Mouse (Mus musculus): ENCODE results near the gene Fam81b.
"Not testable (repeated sequence)": the region's sequence is repeated elsewhere in the genome, so short reads cannot be mapped to it uniquely, and the experiment has no call there.

Gene Fam81b

DNA sequence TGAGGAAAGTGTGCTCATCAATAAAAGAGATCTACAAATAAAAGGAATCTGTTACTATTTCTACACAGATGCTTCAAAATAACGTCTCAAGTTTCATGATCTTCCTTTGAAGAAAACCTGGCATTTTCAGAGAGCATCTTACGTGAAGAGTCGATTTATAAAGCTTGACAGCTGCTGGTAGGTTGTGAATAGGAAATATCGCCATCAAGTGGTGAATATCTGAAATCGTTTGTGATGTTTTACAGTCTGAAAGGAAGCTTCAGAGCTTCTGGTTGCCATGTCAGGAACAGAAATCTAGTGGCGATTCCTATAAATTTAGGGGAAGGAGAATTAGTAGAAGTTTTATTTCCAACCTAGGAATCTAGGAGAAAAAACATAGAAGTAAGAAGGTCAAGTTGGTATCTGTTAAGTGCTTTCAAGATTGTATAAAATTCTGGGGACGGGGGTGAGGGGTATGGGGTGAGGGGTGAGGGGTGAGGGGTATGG, at the start of gene Fam81b:
Gene Fam81b (minus strand): TSS at position 436 of the 486 bp plus-strand sequence.
- H3K9me3 ChIP-seq (ENCODE audit: low read length) = no peaks in the 10 kb centered on the region
- H3K4me1 ChIP-seq (replicated peaks; ENCODE audit: low read depth, low read length) = no peaks in the 10 kb centered on the region
- H3K4me3 ChIP-seq (replicated peaks; ENCODE audit: low read length) = no peak within 1 kb of the TSS
- TF ChIP-seq CTCF (conservative IDR thresholded peaks at IDR 0.05; ENCODE audit: low read length) (peak; percentile 54), NANOG (IDR thresholded peaks at IDR 0.05; ENCODE audit: borderline replicate concordance, low read length) (no peak), POU5F1 (IDR thresholded peaks at IDR 0.05; ENCODE audit: borderline replicate concordance, low read length) (no peak)
- H3K27me3 ChIP-seq (ENCODE audit: insufficient read depth, low read length) = no peaks in the 10 kb centered on the region
- H3K36me3 ChIP-seq (ENCODE audit: insufficient read depth, low read length) = no peaks in the 10 kb centered on the region

DNA sequence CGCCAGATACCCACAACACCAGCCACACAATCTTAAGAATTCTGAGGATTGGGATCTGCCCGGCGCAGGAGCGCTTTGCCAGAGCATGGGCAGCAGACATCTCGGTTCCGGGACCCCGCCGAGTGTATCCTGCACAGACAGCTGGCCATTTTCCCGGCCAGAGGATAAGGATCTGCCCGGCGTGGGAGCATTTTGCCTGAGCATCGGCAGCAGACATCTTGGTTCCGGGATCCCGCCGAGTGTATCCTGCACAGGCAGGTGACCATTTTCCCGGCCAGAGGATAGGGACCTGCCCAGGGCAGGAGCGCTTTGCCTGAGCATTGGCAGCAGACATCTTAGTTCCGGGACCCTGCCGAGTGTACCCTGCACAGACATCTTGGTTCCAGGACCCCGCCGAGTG, 41.1 kb upstream of the Fam81b start:
- not testable (repeated sequence) for H3K9me3 ChIP-seq (ENCODE audit: low read length); H3K36me3 ChIP-seq (ENCODE audit: insufficient read depth, low read length); H3K27me3 ChIP-seq (ENCODE audit: insufficient read depth, low read length); H3K4me3 ChIP-seq (replicated peaks; ENCODE audit: low read length); H3K4me1 ChIP-seq (replicated peaks; ENCODE audit: low read depth, low read length)

DNA sequence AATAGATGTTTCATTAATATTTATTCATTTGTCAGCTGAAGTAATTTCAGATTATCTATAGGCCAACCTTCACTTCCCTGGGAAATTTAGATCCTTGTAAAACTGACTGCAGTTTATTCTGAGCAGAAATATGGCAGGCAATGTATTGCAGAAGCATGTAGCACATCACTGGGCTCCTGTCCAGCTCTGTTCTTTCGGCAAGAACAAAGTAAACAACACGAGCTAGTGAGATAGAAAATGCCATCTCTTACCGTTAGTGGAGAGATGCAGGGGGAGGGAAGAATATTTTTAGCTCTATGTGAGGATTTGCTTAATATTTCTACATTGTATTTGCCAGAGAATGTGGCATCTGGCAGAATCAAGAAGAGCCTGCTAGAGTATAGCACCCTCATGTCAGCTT, 13.8 kb upstream of the Fam81b start:
- H3K27me3 ChIP-seq (ENCODE audit: insufficient read depth, low read length) = no peaks in the 10 kb centered on the region
- H3K36me3 ChIP-seq (ENCODE audit: insufficient read depth, low read length) = no peaks in the 10 kb centered on the region
- no peaks in the 10 kb centered on the region for H3K9me3 ChIP-seq (ENCODE audit: low read length)
- H3K4me3 ChIP-seq (replicated peaks; ENCODE audit: low read length) = no peak overlapping the region
- H3K4me1 ChIP-seq (replicated peaks; ENCODE audit: low read depth, low read length) = no peaks in the 10 kb centered on the region
- no peak for TF ChIP-seq POU5F1 (IDR thresholded peaks at IDR 0.05; ENCODE audit: borderline replicate concordance, low read length)
- no peak for TF ChIP-seq NANOG (IDR thresholded peaks at IDR 0.05; ENCODE audit: borderline replicate concordance, low read length)
- TF ChIP-seq CTCF (conservative IDR thresholded peaks at IDR 0.05; ENCODE audit: low read length) = no peak

DNA sequence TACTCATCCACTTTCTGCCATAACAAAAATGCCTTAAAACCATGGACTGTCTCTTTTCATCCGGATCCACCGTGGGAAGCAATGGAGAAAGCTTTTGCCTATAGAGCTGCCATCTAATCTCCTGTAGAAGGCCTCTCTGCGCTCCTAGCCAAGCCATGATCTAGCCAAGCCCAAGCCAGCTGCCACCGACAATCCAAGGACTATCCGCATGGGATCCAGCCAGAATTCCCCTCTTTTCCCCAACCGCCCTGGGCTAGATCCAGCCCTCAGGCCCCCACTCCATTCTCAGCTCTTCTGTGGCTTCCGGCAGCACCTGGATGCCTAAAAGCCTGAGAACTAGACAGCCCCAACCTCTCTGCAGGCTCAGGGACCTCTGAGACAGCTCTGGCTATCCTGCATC, 6.7 kb upstream of the Fam81b start:
- TF ChIP-seq NANOG (IDR thresholded peaks at IDR 0.05; ENCODE audit: borderline replicate concordance, low read length) = no peak
- TF ChIP-seq POU5F1 (IDR thresholded peaks at IDR 0.05; ENCODE audit: borderline replicate concordance, low read length) = no peak
- no peak for TF ChIP-seq CTCF (conservative IDR thresholded peaks at IDR 0.05; ENCODE audit: low read length)
- Histone ChIP-seq H3K4me3 (replicated peaks; ENCODE audit: low read length) (no peak overlapping the region), H3K4me1 (replicated peaks; ENCODE audit: low read depth, low read length) (no peaks in the 10 kb centered on the region)

DNA sequence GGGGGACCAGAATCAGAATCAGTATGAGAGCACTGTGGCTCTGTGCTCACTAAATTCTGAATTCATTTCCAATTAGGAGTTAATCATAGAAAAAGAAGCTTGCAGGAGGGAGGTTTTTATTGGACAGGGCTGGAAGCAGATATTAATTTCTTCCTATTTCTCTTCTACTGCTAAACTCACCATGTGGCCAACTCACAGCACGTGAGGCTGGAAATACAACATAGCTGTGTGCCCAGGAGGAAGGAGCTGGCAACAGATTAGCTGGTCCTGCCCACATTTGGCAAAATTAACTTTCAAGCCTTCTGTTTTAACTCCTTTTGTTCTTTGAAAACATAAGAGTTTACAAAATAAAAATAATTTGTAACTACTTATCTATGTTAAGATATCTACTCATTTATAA, 3.9 kb upstream of the Fam81b start:
- Histone ChIP-seq H3K27me3 (ENCODE audit: insufficient read depth, low read length) (no peaks in the 10 kb centered on the region), H3K4me3 (replicated peaks; ENCODE audit: low read length) (no peak overlapping the region), H3K36me3 (ENCODE audit: insufficient read depth, low read length) (no peaks in the 10 kb centered on the region), H3K9me3 (ENCODE audit: low read length) (no peaks in the 10 kb centered on the region), H3K4me1 (replicated peaks; ENCODE audit: low read depth, low read length) (no peaks in the 10 kb centered on the region)
- TF ChIP-seq POU5F1 (IDR thresholded peaks at IDR 0.05; ENCODE audit: borderline replicate concordance, low read length) (no peak), CTCF (conservative IDR thresholded peaks at IDR 0.05; ENCODE audit: low read length) (no peak), NANOG (IDR thresholded peaks at IDR 0.05; ENCODE audit: borderline replicate concordance, low read length) (no peak)

More for the DNA sequence above, 6.7 kb upstream of the Fam81b start:
- Histone ChIP-seq H3K9me3 (ENCODE audit: low read length) (no peaks in the 10 kb centered on the region), H3K36me3 (ENCODE audit: insufficient read depth, low read length) (no peaks in the 10 kb centered on the region), H3K27me3 (ENCODE audit: insufficient read depth, low read length) (no peaks in the 10 kb centered on the region)

DNA sequence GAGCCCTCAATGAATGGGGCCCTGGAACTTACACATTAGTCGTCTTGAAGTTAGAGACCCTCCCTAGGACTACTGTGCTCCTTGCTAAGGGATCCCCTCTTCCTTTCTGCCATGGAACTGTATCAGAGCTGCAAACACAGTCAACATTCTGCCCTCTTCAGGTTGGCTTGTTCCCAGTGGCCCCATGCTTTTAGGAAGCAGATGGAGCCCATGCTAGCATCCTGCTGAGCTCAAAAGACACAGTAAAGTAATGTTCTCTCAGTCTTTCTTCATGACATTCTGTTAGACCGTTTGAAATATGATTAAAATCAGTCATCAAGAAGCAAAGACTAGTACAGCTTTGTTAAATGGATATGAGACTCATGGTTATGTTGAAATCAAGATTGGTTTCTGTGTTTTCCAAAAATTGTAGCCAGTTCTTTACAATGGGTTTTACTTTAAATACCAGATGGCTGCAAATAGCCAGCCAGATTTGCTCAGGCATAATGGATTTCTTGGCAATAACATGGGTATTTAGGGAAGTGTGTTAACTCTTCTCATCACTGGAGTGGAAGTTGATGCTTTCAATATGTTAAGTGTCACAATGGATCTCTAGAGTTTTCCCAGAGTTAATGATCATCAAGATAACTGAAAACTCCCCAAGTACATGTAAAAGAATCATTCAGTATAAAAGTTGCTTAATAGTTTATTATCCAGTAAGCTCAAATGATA, 938 bp upstream of the Fam81b start:
- Histone ChIP-seq H3K36me3 (ENCODE audit: insufficient read depth, low read length) (no peaks in the 10 kb centered on the region), H3K9me3 (ENCODE audit: low read length) (no peaks in the 10 kb centered on the region), H3K4me3 (replicated peaks; ENCODE audit: low read length) (no peak overlapping the region), H3K4me1 (replicated peaks; ENCODE audit: low read depth, low read length) (no peaks in the 10 kb centered on the region), H3K27me3 (ENCODE audit: insufficient read depth, low read length) (no peaks in the 10 kb centered on the region)
- TF ChIP-seq POU5F1 (IDR thresholded peaks at IDR 0.05; ENCODE audit: borderline replicate concordance, low read length) = no peak
- TF ChIP-seq NANOG (IDR thresholded peaks at IDR 0.05; ENCODE audit: borderline replicate concordance, low read length) = no peak
- TF ChIP-seq CTCF (conservative IDR thresholded peaks at IDR 0.05; ENCODE audit: low read length) = no peak

DNA sequence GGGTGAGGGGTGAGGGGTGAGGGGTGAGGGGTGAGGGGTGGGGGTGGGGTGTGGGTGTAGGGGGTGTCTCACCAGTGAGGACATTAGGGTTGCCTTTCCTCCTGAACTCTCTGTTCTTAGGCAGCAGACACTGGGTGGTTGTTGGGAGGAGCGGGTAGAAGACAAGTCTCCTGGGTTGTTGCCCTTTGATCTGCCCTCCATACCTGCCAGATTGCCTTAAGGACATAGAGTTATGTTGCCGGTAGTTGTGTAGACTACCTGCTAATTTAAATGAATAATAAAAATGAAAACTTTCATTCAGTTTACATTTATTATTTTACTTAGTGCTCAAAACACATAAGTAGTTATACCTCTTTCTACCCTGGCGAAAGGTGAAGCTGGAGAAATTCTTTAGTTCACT, 369 bp upstream of the Fam81b start:
- Histone ChIP-seq H3K4me1 (replicated peaks; ENCODE audit: low read depth, low read length) (no peaks in the 10 kb centered on the region), H3K9me3 (ENCODE audit: low read length) (no peaks in the 10 kb centered on the region), H3K27me3 (ENCODE audit: insufficient read depth, low read length) (no peaks in the 10 kb centered on the region), H3K4me3 (replicated peaks; ENCODE audit: low read length) (no peak overlapping the region), H3K36me3 (ENCODE audit: insufficient read depth, low read length) (no peaks in the 10 kb centered on the region)
- TF ChIP-seq POU5F1 (IDR thresholded peaks at IDR 0.05; ENCODE audit: borderline replicate concordance, low read length) (no peak), NANOG (IDR thresholded peaks at IDR 0.05; ENCODE audit: borderline replicate concordance, low read length) (no peak), CTCF (conservative IDR thresholded peaks at IDR 0.05; ENCODE audit: low read length) (no peak)

DNA sequence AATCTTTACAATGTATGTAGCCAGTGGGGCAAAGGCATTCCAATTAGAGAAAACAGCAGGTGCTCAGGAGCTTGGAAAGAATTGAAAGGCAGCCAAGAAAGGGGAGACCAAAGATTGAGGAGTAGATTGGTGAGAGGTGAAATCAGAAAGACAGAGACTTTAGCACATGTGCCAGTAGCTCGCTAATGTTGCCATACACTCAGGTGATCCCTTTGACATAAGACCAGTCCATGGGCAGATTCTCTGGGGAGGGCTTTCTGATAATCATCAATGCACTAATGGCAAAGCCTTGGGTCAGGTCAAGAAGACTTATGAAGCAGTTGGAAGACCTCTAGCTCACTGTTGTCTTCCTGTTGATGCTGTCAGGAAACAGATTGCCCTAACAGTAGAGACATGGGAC, 671 bp downstream of the Fam81b start:
- Histone ChIP-seq H3K9me3 (ENCODE audit: low read length) (no peaks in the 10 kb centered on the region), H3K27me3 (ENCODE audit: insufficient read depth, low read length) (no peaks in the 10 kb centered on the region), H3K4me1 (replicated peaks; ENCODE audit: low read depth, low read length) (no peaks in the 10 kb centered on the region), H3K4me3 (replicated peaks; ENCODE audit: low read length) (no peak overlapping the region), H3K36me3 (ENCODE audit: insufficient read depth, low read length) (no peaks in the 10 kb centered on the region)
- TF ChIP-seq CTCF (conservative IDR thresholded peaks at IDR 0.05; ENCODE audit: low read length) (no peak), POU5F1 (IDR thresholded peaks at IDR 0.05; ENCODE audit: borderline replicate concordance, low read length) (no peak), NANOG (IDR thresholded peaks at IDR 0.05; ENCODE audit: borderline replicate concordance, low read length) (no peak)

DNA sequence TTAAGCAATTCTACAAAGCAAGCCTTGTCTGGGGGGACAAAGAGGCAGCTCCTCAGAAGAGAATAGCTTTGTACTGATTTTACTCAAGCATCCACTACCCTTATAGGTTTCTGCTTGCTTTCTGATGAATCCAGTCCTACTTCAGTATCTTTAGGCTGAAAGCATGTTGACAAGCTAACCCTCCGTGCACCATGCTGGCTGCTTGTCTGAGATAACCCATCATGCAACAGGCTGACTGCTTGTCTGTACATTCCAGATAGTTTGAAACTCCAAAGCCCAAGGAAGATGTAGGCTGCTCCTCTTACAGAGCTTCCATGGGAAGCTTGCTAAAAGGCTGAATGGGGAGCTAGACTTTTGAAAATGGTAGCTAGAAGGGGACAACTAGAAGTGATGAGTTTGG, 1.7 kb downstream of the Fam81b start:
- H3K4me3 ChIP-seq (replicated peaks; ENCODE audit: low read length) = no peak overlapping the region
- no peaks in the 10 kb centered on the region for H3K27me3 ChIP-seq (ENCODE audit: insufficient read depth, low read length)
- TF ChIP-seq POU5F1 (IDR thresholded peaks at IDR 0.05; ENCODE audit: borderline replicate concordance, low read length) = no peak
- no peak for TF ChIP-seq NANOG (IDR thresholded peaks at IDR 0.05; ENCODE audit: borderline replicate concordance, low read length)
- no peak for TF ChIP-seq CTCF (conservative IDR thresholded peaks at IDR 0.05; ENCODE audit: low read length)
- no peaks in the 10 kb centered on the region for H3K9me3 ChIP-seq (ENCODE audit: low read length)
- H3K4me1 ChIP-seq (replicated peaks; ENCODE audit: low read depth, low read length) = no peaks in the 10 kb centered on the region
- no peaks in the 10 kb centered on the region for H3K36me3 ChIP-seq (ENCODE audit: insufficient read depth, low read length)

All from E14TG2a.4 (cell line).